Mouse (Mus musculus): ENCODE results near the gene Hspb11. TPM values are rescaled to one million over a fixed set of nuclear protein-coding genes. Genes with fewer than 3 reads are reported as not detected.

The Hspb11 gene
- 44.6 and 51.3 TPM in 2 replicates for polyA plus RNA-seq (2015; fragmentation: Nextera tagmentation; extraction: Ambion mirVana)

DNA sequence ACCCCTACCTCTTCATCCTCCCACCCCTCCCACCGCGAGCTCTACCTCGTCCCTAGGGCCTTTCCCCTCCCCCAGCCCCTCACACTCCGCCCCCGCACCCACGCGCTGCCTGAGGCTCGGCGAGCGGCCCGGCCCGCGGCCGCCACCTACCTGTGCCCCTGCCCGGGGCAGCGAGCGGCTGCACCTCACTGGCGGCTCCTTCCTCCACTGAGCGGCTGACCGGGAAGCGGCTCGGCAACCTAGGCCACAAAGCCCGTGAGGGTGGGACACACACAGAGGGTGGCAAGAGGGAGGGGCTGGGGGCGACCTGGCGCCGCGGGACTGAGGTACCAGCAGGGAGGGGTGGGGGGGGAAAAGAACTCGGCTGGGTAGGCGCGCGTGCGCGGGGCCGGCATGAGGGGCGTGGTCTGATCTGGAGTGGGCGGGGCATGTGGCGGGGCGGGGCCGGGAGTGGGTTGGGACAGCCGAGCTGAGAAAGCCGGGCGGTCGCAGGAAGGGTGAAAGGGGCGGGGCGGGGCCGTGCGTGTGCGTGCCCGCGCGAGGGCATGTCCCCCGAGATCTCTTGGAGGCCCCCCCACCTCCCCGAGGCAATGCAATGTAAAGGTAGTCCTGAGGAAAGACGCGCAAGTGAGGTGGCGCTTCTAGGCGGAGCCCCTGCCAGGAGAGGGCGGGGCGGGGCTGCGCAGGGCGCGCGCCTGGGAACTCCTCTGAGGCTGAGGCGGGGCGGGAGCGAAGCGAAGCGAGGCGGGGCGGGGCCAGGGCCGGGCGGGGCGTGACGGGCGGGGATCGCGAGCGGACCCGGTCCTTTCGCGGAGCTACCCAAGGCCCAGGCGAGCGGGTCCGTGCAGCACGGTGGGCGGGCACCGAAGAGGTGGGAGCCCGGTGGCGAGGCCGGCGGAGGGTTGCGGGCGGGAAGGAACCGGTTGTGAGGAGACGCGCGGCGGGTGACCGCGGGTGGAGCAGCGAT lies at the start of gene Hspb11, which contains the start of gene Lrrc42:
Gene Hspb11 (plus strand): TSS at position 469 of the 967 bp plus-strand sequence.
Gene Lrrc42 (minus strand): TSS at position 408 of the 967 bp plus-strand sequence.
- Histone ChIP-seq H3K9me3 (ENCODE audit: low read length) (no peaks in the 10 kb centered on the region), H3K4me3 (ENCODE audit: low read depth, low read length) (peak within 1 kb of the TSS; percentile 73), H3K4me2 (replicated peaks; ENCODE audit: low read depth, low read length) (peak within 1 kb of the TSS; percentile 95), H3K27ac (ENCODE audit: low read length) (peak within 1 kb of the TSS; percentile 72), H3K9ac (replicated peaks; ENCODE audit: low read depth) (peak within 1 kb of the TSS; percentile 72), H3K4me1 (ENCODE audit: insufficient read depth, low read depth, low read length) (peaks cover 5% of the 10 kb centered on the region; the same call in 1 of the 2 replicates), H3K36me3 (ENCODE audit: insufficient read depth, low read length) (no peaks in the 10 kb centered on the region), H3K27me3 (replicated peaks; ENCODE audit: insufficient read depth, low read length) (no peaks in the 10 kb centered on the region)
- DNase-seq (ENCODE audit: low spot score): peak; percentile 98
- 2% methylated on average over 66 of the region's 101 CpGs for WGBS
- no peak for TF ChIP-seq EP300 (IDR thresholded peaks at IDR 0.05)
- peak; percentile 66 for TF ChIP-seq CTCF (IDR thresholded peaks at IDR 0.05)
- peak; percentile 96 for ATAC-seq

DNA sequence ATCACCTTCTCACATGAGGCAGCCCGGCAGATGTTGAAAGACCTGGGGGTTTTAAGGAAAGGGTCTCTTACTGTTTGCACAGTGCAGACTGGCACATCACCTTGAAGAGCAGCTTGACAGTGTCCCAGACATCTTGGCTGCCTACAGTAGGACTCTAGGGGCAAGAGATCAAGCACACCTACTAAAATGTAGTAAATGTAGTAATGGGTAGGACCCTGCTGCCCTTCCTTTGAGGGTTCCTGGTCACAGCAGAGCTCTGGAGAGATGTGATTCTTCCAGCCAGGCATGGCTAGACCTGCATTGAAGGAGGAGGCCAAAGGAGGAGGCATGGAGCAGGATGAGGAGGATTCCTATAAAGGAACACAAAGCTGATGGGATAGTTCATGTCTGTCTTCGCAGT lies 46.4 kb upstream of the Hspb11 start:
- Histone ChIP-seq H3K27ac (ENCODE audit: low read length) (no peak overlapping the region), H3K27me3 (replicated peaks; ENCODE audit: insufficient read depth, low read length) (no peaks in the 10 kb centered on the region), H3K36me3 (ENCODE audit: insufficient read depth, low read length) (peaks cover 10% of the 10 kb centered on the region; the same call in 1 of the 2 replicates), H3K9me3 (ENCODE audit: low read length) (no peaks in the 10 kb centered on the region), H3K9ac (replicated peaks; ENCODE audit: low read depth) (no peak overlapping the region), H3K4me3 (ENCODE audit: low read depth, low read length) (no peak overlapping the region), H3K4me2 (replicated peaks; ENCODE audit: low read depth, low read length) (no peak overlapping the region), H3K4me1 (ENCODE audit: insufficient read depth, low read depth, low read length) (no peaks in the 10 kb centered on the region)
- ATAC-seq: no peak
- TF ChIP-seq EP300 (IDR thresholded peaks at IDR 0.05) (no peak), CTCF (IDR thresholded peaks at IDR 0.05) (no peak)
- no peak for DNase-seq (ENCODE audit: low spot score)
- 93% methylated on average over 2 of the region's 2 CpGs for WGBS

DNA sequence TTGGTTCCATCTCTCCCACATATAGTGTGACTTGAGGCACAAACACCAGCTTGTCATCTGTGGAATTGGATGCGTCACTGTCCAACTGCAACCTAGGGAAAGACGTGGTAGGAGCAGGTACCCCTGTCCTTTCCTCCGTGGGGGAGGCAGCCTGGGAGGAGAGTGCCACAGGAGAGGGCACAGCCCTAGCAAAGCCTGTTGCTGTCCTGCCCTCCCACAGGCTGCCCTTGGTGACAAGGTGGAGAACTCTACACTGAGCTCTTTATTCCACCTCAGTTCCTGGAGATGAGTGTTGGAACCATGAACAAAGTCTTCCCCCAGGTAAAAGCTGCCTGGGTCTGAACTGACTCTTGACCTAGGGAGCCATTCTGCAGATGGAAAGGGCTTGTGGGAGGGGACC lies 44.5 kb upstream of the Hspb11 start, which contains the start of gene Ldlrad1:
Gene Ldlrad1 (plus strand): TSS at position 301 of the 400 bp plus-strand sequence.
- no peak within 1 kb of the TSS for H3K4me3 ChIP-seq (ENCODE audit: low read depth, low read length)
- 92% methylated on average over 3 of the region's 3 CpGs for WGBS
- H3K27me3 ChIP-seq (replicated peaks; ENCODE audit: insufficient read depth, low read length): no peaks in the 10 kb centered on the region
- no peaks in the 10 kb centered on the region for H3K4me1 ChIP-seq (ENCODE audit: insufficient read depth, low read depth, low read length)
- H3K36me3 ChIP-seq (ENCODE audit: insufficient read depth, low read length): 0 out of 2 replicates have a peak, but pooled peaks cover 7% of the 10 kb centered on the region
- TF ChIP-seq EP300 (IDR thresholded peaks at IDR 0.05): no peak
- no peak for TF ChIP-seq CTCF (IDR thresholded peaks at IDR 0.05)
- H3K9ac ChIP-seq (replicated peaks; ENCODE audit: low read depth): no peak within 1 kb of the TSS
- ATAC-seq (no peak), DNase-seq (ENCODE audit: low spot score) (no peak)
- H3K27ac ChIP-seq (ENCODE audit: low read length): peak within 1 kb of the TSS; percentile 72
- no peaks in the 10 kb centered on the region for H3K9me3 ChIP-seq (ENCODE audit: low read length)
- H3K4me2 ChIP-seq (replicated peaks; ENCODE audit: low read depth, low read length): no peak within 1 kb of the TSS

DNA sequence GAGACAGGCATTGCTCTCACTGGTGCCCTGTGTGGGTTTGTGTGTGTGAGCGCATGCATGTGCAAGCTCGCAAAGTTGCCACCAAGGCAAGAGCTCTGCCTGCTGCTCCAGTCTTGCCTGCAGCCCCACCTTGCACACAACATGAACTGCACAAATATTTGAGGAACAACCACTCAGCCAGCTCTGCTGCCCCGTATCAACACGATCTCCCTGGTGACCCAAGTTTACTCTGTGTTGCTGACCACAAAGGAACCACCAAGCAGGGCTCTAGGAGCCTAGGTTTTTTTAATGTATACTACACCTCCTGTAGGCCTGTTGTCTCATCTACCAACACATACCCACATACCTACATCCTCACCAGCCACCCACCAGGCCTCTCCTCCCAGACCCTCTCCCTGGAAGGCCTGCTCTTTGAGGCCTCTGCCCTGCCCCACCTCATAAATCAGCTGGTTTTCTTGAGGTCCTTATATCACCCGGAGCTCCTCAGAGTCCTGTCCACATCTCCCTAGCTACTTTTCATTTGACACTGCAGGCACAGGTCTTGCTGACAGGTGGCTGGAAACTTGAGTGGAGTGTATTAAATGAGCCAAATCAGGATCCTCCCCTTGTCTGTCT lies 42.8 kb upstream of the Hspb11 start:
- Histone ChIP-seq H3K4me3 (ENCODE audit: low read depth, low read length) (no peak overlapping the region), H3K27ac (ENCODE audit: low read length) (peak overlapping the region; percentile 85), H3K9ac (replicated peaks; ENCODE audit: low read depth) (no peak overlapping the region), H3K4me1 (ENCODE audit: insufficient read depth, low read depth, low read length) (no peaks in the 10 kb centered on the region), H3K27me3 (replicated peaks; ENCODE audit: insufficient read depth, low read length) (no peaks in the 10 kb centered on the region), H3K9me3 (ENCODE audit: low read length) (no peaks in the 10 kb centered on the region), H3K4me2 (replicated peaks; ENCODE audit: low read depth, low read length) (no peak overlapping the region), H3K36me3 (ENCODE audit: insufficient read depth, low read length) (no peaks in the 10 kb centered on the region)
- whole genome bisulfite sequencing: 51% methylated on average over 5 of the region's 5 CpGs
- TF ChIP-seq CTCF (IDR thresholded peaks at IDR 0.05) (no peak), EP300 (IDR thresholded peaks at IDR 0.05) (0 out of 2 replicates have a peak, but pooled peaks have one; percentile 11)
- ATAC-seq: peak; percentile 90
- peak; percentile 91 for DNase-seq (ENCODE audit: low spot score)

DNA sequence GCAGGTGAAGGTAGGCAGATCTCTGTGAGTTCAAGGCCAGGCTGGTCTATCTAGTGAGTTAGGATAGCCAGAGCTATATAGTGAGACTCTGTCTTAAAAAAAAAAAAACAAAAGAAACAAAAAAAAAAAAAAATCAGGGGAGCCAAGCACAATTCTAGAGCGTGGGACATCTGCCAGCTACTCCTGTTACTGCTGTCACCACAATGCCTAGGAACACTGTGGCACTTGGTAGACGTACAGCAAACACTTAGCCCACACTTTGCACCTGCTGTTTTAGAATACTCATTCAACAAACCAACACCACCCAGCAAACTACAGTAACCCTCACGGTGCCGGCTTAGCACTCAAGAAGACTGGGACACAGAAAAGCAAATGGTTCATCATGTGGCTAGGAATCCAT lies 41.9 kb upstream of the Hspb11 start:
- peak; percentile 78 for ATAC-seq
- H3K27me3 ChIP-seq (replicated peaks; ENCODE audit: insufficient read depth, low read length): no peaks in the 10 kb centered on the region
- 50% methylated on average over 4 of the region's 4 CpGs for WGBS

DNA sequence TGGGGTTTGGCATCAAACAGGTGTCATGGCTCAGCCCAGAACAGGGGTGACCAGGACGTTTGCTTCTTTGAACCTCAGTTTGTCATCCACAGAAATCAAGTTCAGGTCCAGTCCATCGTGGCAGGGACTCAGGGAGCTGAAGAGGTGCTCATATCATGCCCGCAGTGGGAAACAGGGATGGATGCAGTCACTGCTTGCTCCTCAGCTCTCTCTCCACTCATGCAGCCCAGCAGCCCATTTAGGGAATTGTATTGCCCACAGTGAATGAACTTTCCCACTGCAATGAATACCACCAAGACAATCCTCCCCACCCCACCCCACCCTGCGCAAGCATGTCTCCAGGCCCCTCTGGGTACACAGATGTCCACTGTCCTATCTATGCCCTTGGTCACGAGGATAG lies 41.5 kb upstream of the Hspb11 start:
- Histone ChIP-seq H3K27me3 (replicated peaks; ENCODE audit: insufficient read depth, low read length) (no peaks in the 10 kb centered on the region), H3K27ac (ENCODE audit: low read length) (no peak overlapping the region), H3K4me2 (replicated peaks; ENCODE audit: low read depth, low read length) (no peak overlapping the region), H3K9ac (replicated peaks; ENCODE audit: low read depth) (no peak overlapping the region), H3K4me3 (ENCODE audit: low read depth, low read length) (no peak overlapping the region), H3K9me3 (ENCODE audit: low read length) (no peaks in the 10 kb centered on the region), H3K36me3 (ENCODE audit: insufficient read depth, low read length) (no peaks in the 10 kb centered on the region), H3K4me1 (ENCODE audit: insufficient read depth, low read depth, low read length) (no peaks in the 10 kb centered on the region)
- 62% methylated on average over 5 of the region's 5 CpGs for WGBS
- no peak for TF ChIP-seq EP300 (IDR thresholded peaks at IDR 0.05)
- TF ChIP-seq CTCF (IDR thresholded peaks at IDR 0.05): no peak
- no peak for ATAC-seq
- DNase-seq (ENCODE audit: low spot score): no peak

More for the DNA sequence above, 41.9 kb upstream of the Hspb11 start:
- Histone ChIP-seq H3K9ac (replicated peaks; ENCODE audit: low read depth) (no peak overlapping the region), H3K9me3 (ENCODE audit: low read length) (no peaks in the 10 kb centered on the region), H3K36me3 (ENCODE audit: insufficient read depth, low read length) (no peaks in the 10 kb centered on the region), H3K4me1 (ENCODE audit: insufficient read depth, low read depth, low read length) (no peaks in the 10 kb centered on the region), H3K4me3 (ENCODE audit: low read depth, low read length) (no peak overlapping the region), H3K4me2 (replicated peaks; ENCODE audit: low read depth, low read length) (no peak overlapping the region), H3K27ac (ENCODE audit: low read length) (peak overlapping the region; percentile 85; the same call in 1 of the 2 replicates)
- peak; percentile 89 for DNase-seq (ENCODE audit: low spot score)
- TF ChIP-seq CTCF (IDR thresholded peaks at IDR 0.05): no peak
- TF ChIP-seq EP300 (IDR thresholded peaks at IDR 0.05): peak; percentile 74
